15 mouse cellular contexts compared by ENCODE assay signal in genomic region chr9:43593236-43593635, GRCm38 (mm10).
DNase-seq lines count a peak whose midpoint lies in the region; ATAC-seq lines count a peak whose summit lies in the region.
"Had no signal": no experiment of that assay in that cellular context is flagged by ENCODE, and none has a peak within 500 bp of the region (broad histone marks: within the 10 kb centered on the region; RNA-seq: fewer than 3 reads in every experiment).

No protein-coding gene starts in this region.

- no peaks in the 10 kb centered on the region for H3K4me1 ChIP-seq in hindbrain, embryonic 14.5 days (replicated peaks; ENCODE audit: control insufficient read depth, insufficient read depth, low read length)
- H3K4me1 ChIP-seq: embryonic facial prominence, embryonic 12.5 days; limb, embryonic 12.5 days; neural tube, embryonic 12.5 days had no signal

- no peak overlapping the region for H3K4me2 ChIP-seq in hindbrain, embryonic 14.5 days (replicated peaks)
- H3K4me2 ChIP-seq: embryonic facial prominence, embryonic 12.5 days; limb, embryonic 12.5 days; neural tube, embryonic 12.5 days had no signal

- H3K27ac ChIP-seq in hindbrain, embryonic 14.5 days = no peak overlapping the region
- H3K27ac ChIP-seq: embryonic facial prominence, embryonic 12.5 days; limb, embryonic 12.5 days; neural tube, embryonic 12.5 days had no signal

- no peak for ATAC-seq in hindbrain, embryonic 14.5 days (ENCODE audit: low FRiP score)
- ATAC-seq: forebrain, postnatal 0 days; inflammation-experienced regulatory T-cells, adult 6 months had no signal

- no peak overlapping the region for H3K9ac ChIP-seq in hindbrain, embryonic 14.5 days
- H3K9ac ChIP-seq: embryonic facial prominence, embryonic 12.5 days; forebrain, postnatal 0 days; limb, embryonic 12.5 days; neural tube, embryonic 12.5 days had no signal

- no peak overlapping the region for H3K4me3 ChIP-seq in hindbrain, embryonic 14.5 days (replicated peaks; ENCODE audit: low read length)
- H3K4me3 ChIP-seq: embryonic facial prominence, embryonic 12.5 days; limb, embryonic 12.5 days; neural tube, embryonic 12.5 days had no signal

- intact Hi-C loops in left cerebral cortex, postnatal 36 days (cut with DNase I) = no loop called here

- H3K9me3 ChIP-seq in hindbrain, embryonic 14.5 days (ENCODE audit: control insufficient read depth, low read length) = no peaks in the 10 kb centered on the region
- H3K9me3 ChIP-seq: embryonic facial prominence, embryonic 12.5 days; limb, embryonic 12.5 days; neural tube, embryonic 12.5 days had no signal

- H3K27me3 ChIP-seq in hindbrain, embryonic 14.5 days (ENCODE audit: control insufficient read depth, insufficient read depth, low read length) = no peaks in the 10 kb centered on the region
- H3K27me3 ChIP-seq: embryonic facial prominence, embryonic 12.5 days; limb, embryonic 12.5 days; neural tube, embryonic 12.5 days had no signal

- H3K36me3 ChIP-seq in hindbrain, embryonic 14.5 days (replicated peaks; ENCODE audit: control insufficient read depth, insufficient read depth) = no peaks in the 10 kb centered on the region
- H3K36me3 ChIP-seq: embryonic facial prominence, embryonic 12.5 days; limb, embryonic 12.5 days; neural tube, embryonic 12.5 days had no signal

- 72% methylated on average over 6 of the region's 6 CpGs for WGBS in hindbrain, embryonic 14.5 days

- DNase-seq in 3134 (ENCODE audit: extremely low read depth, insufficient read length, low spot score) = peak; percentile 42
- peak; percentile 11 for DNase-seq in Muller cell, postnatal 12 days (ENCODE audit: inconsistent ontology term)
- DNase-seq in layer of hippocampus, adult 9-10 months (ENCODE audit: low spot score) = peak; percentile 48
- DNase-seq in left cerebral cortex, postnatal 36 days (ENCODE audit: low spot score in 2 of 2) = peak; percentile 68 to 71
- DNase-seq in gastrocnemius, adult 8-10 months (ENCODE audit: low spot score in 2 of 2) = no peak
- DNase-seq in testis, postnatal 10 days (ENCODE audit: low spot score) = no peak
- no peak for DNase-seq in hindbrain, embryonic 14.5 days (ENCODE audit: low spot score)
- no peak for DNase-seq in urinary bladder, postnatal 10 days (ENCODE audit: low spot score)
- DNase-seq: cerebellum, adult 2 months; forebrain, postnatal 0 days; thymus, adult 18-20 months had no signal

Comparison
In these comparisons a context has a peak if more than half of its experiments do, and no peak if none do; other contexts are left out.
1. DNase-seq: peak in 3134 (single experiment), Muller cell, postnatal 12 days (single experiment), layer of hippocampus, adult 9-10 months (single experiment) and left cerebral cortex, postnatal 36 days (2 of 2); none in gastrocnemius, adult 8-10 months (0 of 2), testis, postnatal 10 days (single experiment), hindbrain, embryonic 14.5 days (single experiment) and urinary bladder, postnatal 10 days (single experiment).